Mouse (Mus musculus) megakaryocyte, adult 5-6 weeks (primary cell): ENCODE results near the gene Ksr1. TPM values are rescaled to one million over a fixed set of nuclear protein-coding genes. Genes with fewer than 3 reads are reported as not detected.
"Not testable (repeated sequence)": the region's sequence is repeated elsewhere in the genome, so short reads cannot be mapped to it uniquely, and the experiment has no call there.

Experiments used
- ATAC-seq: 2 replicates; pipeline ENCODE4 v1.8.0; 2016; ENCODE audit warnings: mild to moderate bottlenecking, inconsistent platforms; ENCODE audit not compliant: poor library complexity, severe bottlenecking
- total RNA-seq, 2 experiments: library from RNA; stranded (forward) in 1 of 2; stranded (reverse) in 1 of 2; fragments of 153-499, 151-499 nt in 1 of 2; fragments of 221-1000, 200-1000 nt in 1 of 2; gene quantifications; 2 replicates each; pipeline versions ENCODE4 v1.2.3 to v1.2.4; 2015 to 2017

Ksr1 gene
- total RNA-seq, 2 experiments from 2014 or later, result 6.4 to 10.8 TPM

DNA sequence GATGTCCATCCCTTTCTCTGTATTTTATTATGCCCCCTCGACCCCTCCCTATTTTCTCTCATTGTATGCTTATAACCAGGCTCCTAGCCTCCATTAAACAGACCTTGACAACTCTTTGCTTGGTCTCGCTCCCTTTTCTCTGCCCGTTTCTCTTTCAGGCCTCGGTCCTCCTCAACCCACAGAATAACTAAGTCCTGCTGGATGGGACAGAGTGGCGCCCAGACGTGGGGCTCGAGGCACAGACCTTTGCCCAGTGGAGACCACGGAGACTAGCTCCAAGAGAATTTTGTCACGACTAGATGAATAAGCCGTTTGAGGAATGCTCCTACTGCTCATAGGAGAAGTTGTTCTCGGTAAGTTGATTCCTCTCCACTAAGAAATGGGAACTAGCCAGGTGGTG, 157.0 kb downstream of the Ksr1 start:
- ATAC-seq, result not testable (repeated sequence)

DNA sequence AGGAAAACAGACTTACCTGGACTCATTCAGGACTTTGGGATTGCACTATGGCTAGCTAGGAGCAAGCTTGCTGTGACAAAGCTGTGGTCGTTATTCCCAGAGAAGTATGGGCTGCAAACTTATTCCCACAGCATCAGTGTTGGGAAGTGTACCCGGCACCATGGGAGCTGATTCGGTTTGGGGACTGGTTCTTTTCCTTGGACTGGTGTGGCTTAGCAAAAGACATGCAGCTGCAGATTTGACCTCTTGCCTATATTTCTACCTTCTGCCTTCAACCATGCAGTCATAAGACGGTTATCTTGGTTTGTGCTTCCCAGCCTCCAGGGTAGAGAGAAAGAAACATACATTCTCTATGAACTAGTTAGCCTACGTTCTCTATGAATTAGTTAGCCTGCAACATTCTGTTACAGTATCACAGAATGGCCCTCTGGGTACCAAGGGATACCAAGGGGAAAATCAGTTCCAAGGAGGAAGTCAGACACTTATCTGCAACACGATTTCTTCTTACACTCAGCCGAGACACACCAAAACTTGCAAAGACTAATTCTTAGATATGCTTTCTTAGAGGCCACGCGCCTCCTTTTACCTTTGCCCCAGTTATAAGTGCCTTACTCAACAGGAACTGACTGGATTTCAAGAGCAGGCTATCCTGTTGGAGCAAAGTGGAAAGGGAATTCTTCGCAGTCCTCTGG, 159.8 kb downstream of the Ksr1 start:
- ATAC-seq, result no peak

DNA sequence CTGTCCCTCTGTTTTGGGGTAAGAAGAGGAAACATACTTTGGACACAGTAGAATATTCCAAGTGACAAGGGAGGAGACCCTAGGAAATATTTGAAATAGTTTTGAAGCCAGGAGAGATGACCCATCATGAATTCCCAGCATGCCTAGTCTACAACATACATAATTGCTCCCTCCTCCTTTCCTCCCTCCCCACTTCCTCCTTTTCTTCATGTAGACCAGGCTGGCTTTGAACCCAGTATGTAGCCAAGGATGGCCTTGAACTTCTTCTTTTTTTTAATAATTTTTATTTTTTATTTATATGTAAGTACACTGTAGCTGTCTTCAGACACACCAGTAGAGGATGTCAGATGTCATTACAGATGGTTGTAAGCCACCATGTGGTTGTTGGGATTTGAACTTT, 160.7 kb downstream of the Ksr1 start:
- ATAC-seq, result no peak

DNA sequence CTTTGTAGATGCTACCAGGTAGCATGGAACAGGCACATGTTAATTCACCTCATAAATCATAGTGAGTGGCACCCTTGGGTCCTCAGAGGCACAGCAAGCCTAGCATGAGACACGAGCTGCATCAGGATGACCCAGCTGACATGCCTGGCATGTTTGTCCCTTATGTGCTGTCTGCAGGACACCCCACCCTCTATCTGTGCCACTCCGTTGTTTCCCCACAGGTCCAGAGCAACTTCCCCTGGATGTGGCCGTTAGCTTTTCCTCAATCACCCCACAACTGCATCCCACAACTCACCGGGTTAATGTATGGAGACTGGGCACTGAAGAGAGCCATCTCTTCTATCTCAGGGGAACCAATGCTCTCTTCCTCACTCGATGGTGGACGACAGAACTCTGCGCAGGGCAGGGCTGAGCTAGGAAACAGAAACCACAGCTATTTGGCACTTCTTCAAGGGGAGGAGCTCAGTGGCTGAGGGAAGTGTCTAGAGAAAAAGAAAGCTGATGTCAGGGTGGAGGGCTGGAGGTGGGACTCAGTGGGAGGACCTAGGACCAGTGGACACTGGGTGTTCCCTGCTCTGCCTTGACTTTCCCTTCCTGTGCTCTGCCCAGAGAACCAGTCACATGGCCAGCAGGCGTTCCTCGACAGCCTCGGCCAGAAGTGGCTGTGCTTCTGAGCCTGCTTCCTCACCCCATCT, 161.6 kb downstream of the Ksr1 start, which contains the start of gene Lgals9:
Gene Lgals9 (minus strand): TSS at position 464 of the 695 bp plus-strand sequence.
- peak; percentile 88 for ATAC-seq

DNA sequence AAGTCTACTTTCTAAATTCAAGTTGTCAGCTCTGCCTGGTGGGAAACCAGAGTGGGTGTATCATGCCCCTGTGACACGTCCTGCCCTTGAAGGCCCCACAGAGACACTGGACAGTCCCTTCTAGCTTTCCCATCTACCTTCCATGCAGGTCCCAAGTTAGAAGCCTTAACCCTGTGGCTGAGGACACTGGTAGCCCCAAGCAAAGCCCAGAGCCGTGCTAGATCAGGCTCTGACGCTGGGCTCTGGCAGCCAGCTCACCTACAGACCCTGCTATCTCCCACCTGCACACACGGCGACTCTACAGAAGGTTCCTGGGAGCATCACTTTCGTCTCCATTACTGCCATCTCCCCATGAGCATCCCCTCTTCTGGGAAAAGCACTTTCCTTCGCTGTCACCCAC, 162.7 kb downstream of the Ksr1 start:
- ATAC-seq, result no peak

DNA sequence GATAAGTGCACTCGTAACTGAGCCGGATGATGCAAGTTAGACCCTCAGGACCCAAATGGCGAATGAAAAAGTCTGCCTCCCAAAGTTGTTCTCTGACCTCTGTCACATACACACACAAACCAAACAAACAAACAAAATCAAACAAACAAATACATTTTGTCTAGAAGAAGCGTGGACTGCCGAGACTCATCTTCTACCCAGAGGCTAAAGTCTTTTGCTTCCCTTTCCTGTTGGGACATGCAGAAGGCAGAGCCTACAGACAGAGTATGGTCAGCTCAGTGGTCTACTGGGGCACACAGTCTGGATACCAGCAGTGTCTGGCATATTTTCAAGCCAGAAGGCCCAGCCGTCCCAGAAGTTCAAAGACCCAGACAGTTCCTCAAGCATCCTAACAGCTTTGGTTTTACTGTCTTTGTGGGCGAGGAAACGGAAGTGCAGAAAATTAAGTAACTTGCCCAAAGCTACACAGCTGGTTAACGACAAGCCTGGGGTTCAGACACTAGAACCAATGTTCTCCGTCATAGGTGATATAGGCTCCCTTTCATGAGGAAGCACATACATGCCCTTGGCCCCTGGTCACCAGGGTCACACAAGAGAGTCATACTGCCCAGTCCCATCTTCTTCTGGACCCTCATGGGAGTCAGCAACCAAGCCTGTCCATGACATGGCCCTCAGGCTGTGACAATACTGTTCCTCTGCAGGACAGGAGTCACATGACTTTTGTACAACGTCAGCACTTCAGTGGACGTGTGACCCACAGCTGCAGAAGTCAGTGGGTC, 163.5 kb downstream of the Ksr1 start:
- ATAC-seq, result peak; percentile 56

DNA sequence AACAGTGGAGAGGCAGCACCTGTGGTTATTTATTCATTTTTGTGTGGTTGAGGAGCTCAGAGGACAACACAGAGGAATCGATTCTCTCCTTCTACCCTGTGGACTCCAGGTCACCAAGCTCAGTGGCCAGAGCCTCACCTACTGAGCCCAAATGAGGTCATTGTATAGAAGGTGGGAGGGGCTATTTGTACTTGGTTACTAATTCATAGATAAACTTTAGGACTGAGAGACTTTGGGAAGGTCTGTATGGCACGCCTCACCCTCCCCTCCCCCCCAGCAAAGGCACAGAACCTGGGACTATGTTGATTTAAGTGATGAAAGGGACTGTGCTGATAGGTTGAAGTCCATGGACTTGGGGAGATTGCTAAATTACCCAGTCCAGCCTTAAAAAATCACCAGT, 164.2 kb downstream of the Ksr1 start:
- no peak for ATAC-seq

DNA sequence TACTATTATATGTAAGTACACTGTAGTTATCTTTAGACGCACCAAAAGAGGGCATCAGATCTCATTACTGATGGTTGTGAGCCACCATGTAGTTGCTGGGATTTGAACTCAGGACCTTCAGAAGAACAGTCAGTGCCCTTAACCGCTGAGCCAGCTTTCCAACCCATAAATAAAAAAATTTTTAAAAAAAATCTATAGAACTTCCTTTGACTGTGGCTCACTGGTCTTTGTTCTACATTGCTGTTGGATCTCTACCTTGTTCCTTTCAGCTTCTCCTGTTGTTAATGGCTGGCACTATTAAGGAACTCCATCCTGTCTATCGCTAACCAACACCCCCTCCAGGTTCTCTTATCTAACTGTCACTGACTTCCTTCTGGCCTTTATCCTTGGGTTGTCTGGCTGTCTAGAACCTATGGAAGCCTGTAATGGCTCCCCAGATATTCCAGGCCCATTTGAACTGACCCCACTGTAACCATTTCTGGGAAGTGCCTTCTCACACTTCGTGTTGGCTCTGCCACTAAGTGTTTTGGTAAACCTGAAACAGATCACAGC, 166.0 kb downstream of the Ksr1 start:
- ATAC-seq, result no peak

DNA sequence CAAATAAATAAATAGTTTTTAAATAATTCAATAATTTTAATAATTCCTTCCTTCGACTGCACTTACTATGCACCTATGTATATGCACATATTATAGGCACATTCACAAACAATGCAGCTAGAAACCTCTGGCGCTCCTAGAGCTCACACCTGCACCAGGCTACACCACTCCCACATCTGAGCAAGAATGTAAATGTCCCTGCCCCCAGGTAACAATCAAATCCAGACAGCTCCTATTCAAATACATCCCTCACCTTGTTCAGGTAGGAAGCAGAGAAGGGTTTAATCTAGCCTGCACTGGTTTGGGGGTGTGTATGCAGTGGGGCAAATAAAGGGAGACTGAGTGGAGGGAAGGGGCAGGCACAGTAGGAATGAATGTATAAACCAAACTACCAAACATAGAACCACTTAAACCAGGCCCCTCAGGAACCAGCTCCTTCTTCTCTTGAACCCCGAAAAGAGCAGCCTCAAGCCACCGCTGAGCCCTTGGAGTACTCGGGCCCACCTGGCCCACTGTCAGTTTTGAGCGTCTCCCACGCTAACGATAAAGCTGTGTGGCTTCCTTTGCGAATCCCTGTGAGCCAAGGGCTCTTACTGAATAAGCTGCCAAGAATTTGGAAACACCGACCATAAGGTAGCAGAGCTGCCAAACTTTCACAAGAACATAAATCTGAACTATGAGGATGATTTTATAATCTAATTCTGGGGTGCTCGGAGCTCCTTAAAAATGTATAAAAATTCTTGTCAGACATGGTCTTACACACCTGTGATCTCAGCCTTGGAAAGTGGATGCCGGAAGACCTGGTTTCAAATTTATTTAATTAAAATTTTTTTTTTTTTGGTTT, 167.8 kb downstream of the Ksr1 start:
- no peak for ATAC-seq

DNA sequence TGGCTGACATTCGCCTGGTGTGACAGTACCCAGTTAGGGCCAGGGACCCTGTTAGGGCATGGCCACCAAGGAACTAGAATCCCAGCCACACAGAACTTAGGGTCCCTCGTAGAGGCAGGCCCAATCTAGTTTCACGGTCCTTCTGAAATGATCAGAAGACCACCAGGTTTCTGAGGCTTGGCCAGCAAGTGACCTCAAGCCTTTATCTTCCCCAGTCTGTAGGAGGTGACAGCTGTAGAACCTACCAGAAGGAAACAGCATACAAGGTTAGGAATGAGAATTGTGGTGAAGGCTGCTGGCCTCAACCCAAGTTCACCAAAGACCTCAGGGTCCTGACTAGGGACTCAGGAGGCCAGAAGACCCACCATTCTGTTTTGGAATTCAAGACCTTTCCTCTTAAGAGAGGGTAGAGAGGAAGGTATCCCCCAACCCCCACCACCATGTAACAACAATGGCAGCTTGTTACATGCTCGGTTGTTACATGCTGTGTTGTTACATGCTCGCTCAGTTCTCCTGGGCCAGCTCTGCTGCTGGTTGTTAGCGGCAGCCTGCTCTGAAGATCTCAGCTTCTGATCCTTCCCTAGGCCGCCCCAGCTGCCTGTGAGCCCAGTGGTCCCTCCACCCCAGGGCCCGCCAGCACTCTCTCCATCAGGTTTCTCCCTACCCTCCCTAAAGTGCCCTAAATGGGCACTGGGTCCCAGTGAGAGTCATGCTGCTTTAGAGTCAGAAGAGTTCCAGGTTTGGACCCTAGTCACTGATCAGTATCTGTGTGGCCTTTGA, 169.3 kb downstream of the Ksr1 start:
- ATAC-seq, result no peak

DNA sequence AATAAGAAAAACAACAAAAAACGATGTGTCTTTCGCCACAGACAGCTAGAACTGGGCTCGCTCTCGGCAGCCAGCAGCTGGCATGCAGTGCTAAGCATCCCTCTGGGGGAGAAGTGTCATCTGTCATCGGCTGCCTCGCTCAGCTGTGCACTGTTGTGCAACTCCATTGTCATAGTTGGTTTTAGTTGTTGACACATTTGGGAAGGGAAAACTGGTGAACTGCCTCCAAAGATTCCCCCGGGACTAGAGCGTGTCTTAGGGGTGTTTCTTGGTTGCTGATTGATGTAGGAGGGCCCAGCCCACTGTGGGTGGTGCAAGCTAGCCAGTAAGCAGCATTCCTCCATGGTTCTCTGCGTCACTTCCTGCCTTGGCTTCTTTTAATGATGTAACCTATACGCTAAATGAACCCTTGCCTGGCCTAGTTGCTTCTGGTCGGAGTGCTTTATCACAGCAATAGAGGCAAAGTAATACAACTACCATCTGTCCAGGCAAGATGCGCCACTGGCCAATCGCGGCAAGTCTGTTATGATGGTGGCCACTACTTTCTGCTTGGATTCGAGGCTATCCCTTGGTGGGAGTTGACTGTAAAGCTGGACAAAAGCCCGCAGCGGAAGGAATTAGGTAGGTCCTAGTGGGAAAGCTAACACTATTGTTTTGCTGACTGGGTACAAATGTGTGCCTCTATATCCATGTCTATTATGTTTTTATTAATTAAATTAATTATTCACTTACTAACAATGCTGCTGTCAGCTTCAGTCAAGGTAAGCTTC, 172.6 kb downstream of the Ksr1 start:
- ATAC-seq, result no peak; the same call in 1 of the 2 replicates

DNA sequence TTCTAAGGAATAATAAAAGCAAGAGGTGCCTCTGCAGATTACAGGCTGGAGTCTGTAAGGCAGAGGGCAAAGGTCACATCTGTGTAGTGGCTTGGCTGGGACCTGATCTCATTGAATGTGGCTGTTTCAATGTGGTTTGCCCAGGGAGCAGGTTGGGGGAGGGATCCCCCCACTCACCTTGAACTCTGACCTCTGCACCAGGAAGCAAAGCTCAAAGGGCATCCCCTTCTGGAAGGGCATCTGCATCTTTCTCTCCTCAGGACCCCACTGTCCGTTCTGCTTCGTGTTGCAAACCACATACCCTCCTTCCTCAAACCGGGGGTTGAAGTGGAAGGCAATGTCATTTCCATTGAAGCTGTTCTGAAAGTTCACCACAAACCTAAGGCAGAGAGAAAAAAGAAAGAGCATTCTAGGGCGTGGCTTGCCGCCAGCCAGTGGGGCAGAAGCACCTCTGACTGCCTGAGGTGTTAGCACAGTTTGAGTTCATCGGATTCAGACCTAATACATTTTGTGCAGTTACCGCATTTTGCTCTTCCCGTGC, 173.3 kb downstream of the Ksr1 start:
- ATAC-seq, result no peak

DNA sequence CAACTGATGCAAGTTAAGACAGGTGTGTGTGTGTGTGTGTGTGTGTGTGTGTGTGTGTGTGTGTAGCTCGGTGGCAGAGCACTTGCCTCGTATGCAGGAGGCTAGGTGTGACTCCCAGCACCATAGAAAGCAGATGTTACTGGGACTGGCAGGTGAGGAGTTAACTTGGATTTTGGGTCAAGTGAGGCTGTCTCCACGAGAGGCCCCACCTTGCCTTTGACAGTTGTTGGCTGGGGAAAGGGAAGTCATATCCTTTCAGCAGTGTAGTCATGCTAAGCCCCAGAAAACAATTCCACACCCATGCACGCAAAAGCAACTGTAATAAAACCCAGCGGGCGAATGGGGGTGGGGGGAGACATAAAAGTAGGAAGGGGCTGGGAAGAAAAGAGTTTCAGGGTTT, 173.9 kb downstream of the Ksr1 start:
- no peak for ATAC-seq

DNA sequence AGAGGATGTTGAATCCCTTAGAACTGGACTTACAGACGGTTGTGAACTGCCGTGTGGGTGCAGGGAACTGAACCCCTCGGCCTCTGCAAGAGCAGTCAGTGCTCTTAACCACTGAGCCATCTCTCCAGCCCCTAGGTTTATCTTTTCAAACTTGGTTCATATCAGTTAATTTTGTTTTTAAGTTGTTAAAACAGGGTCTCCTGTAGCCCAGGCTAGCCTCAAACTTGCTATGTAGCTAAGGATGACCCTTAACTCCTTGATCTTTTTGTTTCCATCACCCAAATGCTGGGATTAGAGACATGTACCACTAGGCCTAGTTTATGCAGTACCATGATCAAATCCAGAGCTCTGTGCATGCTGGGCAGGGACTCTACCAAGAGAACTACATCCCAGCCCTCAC, 174.5 kb downstream of the Ksr1 start:
- ATAC-seq, result no peak

DNA sequence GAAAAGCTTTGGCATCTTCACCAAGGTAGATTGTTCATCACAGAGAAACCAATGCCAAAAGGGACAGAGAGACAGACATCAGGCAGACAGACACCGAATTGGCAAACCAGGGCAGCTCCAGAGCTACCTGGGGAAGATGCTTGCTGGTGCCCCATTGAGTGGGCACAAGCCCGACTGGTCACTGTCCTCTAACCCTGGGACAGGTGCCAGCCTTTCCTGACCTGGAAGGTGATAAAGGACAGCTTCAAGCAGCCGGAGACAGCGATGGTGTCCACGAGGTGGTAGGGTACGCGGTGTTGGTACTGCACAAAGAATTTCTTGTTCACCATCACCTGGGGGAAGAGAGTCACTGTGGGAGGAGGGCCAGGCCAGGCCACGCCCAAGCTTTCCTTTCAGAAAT, 175.1 kb downstream of the Ksr1 start:
- no peak for ATAC-seq

DNA sequence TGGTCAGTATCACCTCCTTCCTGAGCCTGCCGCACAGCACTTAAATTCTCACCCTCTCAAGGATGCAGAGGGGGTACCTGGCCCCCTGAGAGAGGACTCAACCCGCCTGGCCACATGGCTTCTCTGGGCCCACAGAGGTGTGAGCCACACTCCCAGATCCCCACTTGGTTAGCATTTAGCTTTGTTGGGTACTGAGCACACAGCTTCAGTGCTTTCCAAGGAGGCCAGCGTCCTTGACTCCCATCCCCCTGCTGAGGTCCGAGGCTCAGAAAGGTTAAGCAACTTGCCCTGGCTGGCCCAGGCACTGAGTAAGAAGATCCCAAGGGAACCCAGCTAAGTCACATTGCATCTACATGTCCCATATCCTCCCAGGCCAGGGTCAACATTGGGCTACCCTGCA, 178.1 kb downstream of the Ksr1 start:
- ATAC-seq, result no peak

DNA sequence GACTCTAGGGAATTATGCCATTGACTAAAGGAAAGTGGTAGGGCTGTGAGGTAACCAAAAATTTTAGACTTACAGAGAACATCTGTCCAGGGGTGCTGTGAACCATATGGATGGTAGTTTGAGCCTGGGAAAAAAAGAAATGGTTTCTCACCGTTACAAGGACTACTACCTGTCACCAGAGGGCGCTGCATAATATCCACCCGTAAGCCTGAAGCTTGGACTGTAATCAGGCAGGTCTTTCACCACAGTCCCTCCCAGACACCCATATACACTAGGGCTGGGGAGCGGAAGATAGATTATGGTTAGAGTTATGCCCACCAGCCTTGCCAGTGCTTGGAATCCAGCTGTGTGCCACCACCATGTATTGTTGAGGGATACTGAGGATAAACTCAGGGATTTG, 178.8 kb downstream of the Ksr1 start:
- ATAC-seq, result peak; percentile 60
